Mouse (Mus musculus) erythroid progenitor cell, adult 5-6 weeks (primary cell): Measurements from ENCODE around the gene Pld4. TPM values are rescaled to one million over a fixed set of nuclear protein-coding genes. Genes with fewer than 3 reads are reported as not detected.

Source experiments
- ATAC-seq: replicated peaks from 2 replicates; pipeline ENCODE4 v1.8.0; 2016; ENCODE audit warnings: moderate number of reproducible peaks, mild to moderate bottlenecking, moderate TSS enrichment, inconsistent platforms; ENCODE audit not compliant: poor library complexity, low FRiP score, severe bottlenecking
- total RNA-seq, 2 experiments: library from RNA; stranded (forward) in 1 of 2; stranded (reverse) in 1 of 2; fragments of 150-400 nt in 1 of 2; fragments of 186-747, 209-891 nt in 1 of 2; gene quantifications; 2 replicates each; pipeline versions ENCODE4 v1.2.3 to v1.2.4; 2015 to 2017; ENCODE audit warnings: low replicate concordance in 2 of 2

Gene Pld4
- total RNA-seq, 2 experiments from 2014 or later = 14.0 to 20.1 TPM

- no peak for ATAC-seq
These were observed 23.4 kb upstream of the Pld4 start for GRCm38 (mm10) chr12:112737081-112737480.

- ATAC-seq = no peak
These were observed 22.7 kb upstream of the Pld4 start for GRCm38 (mm10) chr12:112737761-112738160.

DNA sequence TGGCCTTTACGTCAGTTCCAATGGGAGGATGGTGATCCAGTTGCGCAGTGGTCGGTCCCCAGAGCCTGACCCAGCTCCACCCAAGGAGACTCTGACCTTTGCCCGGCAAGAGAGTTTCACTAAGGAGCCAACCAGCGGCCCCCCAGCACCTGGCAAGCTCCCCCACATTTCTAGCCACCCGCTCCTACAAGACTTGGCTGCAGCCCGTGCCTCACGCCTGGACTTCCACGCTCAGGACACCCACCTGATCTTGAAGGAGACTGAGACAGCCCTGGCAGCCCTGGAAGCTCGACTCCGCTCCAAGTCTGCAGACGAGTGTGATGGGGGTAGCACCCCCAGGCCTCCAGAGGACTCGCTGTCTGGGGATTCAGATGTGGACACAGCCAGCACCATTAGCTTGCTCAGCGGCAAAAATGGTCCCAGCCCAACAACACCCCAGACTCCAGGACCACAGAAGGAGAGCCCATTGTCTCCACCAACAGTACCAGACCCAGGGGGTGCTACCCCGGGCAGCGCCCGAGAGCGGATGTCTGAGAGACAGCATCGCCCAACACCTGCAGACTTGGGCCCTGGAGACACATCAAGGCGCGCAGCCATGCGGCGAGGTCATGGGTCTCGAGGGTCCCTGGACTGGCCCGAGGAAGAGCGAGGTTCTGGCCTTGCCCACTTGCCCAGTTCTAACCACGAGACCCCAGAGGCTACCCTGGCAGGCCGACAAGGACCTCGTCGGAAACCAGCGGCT is 22.0 kb upstream of the Pld4 start:
- ATAC-seq = no peak

GRCm38 (mm10) chr12:112739023-112739568 is 21.4 kb upstream of the Pld4 start:
- no peak for ATAC-seq

DNA sequence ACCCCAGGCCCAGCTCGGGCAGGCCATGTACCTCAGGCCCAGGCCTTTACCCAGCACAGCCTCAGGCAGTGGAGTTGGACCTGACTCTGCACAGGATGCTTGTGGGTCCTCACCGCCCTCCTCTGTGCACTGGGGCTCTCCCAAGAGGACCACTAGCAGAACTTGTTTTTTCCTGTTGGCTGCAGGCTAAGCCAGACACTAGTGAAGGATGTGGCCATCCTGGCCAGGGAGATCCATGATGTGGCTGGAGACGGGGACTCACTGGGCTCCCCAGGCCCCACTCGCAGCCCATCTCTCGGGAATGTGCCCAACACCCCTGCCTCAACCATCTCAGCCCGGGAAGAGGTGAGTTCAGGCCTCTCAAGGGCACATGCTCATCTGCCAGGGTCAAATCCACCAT is 17.7 kb upstream of the Pld4 start:
- no peak for ATAC-seq

GRCm38 (mm10) chr12:112743168-112743975 is 17.1 kb upstream of the Pld4 start:
- 0 out of 2 replicates have a peak, but pooled peaks have one; percentile 53 for ATAC-seq

DNA sequence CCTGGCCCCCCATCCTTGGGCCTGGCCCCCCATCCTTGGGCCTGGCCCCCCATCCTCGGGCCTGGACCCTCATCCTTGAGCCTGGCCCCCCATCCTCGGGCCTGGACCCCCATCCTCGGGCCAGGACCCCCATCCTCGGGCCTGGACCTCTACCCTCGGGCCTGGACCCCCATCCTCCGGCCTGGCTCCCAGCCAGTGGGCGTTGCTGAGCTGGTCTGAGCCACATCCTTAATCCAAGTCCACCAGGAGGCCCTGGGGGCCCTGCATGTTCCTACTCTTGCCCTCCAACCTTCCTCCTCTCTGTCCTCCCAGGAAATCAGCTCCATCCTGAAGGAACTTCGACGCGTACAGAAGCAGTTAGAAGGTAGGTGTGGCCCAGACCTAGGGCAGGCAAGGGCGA is 16.2 kb upstream of the Pld4 start:
- ATAC-seq = no peak

- no peak for ATAC-seq
These were observed 15.4 kb upstream of the Pld4 start for GRCm38 (mm10) chr12:112744891-112745580.

- ATAC-seq = no peak
These were observed 14.7 kb upstream of the Pld4 start for GRCm38 (mm10) chr12:112745716-112746115.

DNA sequence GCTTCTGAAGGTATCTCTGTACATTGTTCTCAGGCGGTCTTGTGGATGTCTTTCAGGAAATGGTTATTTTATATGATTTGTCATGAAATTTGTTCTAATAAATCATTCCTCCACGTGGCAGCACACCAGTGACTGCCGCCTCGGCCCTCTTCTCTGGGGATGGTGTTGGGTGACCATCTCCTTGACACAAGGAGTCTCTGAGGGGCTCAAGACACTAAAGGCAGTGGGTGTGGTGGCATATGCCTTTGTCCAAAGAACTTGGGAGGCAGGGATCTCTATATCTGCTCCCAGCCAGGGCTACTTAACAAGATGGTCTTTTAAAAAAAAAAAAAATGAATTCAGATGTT is 14.0 kb upstream of the Pld4 start:
- no peak for ATAC-seq

DNA sequence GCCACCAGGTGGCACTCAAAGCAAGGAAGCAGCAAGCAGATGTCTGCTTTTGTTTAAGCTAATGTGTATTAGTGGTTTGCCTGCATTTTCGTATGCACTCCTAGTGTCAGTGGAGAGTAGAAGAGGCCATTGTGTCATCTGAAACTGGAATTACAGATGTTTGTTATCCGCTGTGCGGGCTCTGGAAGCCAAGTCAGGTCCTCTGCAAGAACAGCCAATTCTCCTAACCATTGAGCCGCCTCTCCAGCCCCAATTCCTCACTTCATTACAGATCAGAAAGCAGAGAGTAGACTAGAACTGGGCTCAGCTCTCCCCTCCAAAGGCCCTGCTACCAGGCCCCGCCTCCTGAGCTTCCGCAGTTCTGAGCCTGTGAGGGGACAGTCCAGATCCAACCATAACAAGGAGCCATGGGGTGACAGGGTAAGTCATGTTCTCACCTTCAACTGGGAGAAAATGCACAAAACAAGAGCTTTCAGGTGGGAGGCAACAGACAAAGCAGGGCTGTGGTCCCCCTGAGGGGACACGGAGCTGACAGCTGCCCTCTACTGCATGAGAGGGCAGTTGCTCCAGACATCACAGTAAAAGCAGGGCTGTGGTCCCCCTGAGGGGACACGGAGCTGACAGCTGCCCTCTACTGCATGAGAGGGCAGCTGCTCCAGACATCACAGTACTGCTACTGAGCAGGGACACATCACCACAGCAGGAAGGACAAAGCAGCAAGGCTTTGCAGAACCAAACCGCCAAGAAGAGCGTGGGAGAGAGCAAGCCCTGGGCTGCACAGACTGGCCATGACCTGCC is 13.4 kb upstream of the Pld4 start:
- ATAC-seq = no peak

GRCm38 (mm10) chr12:112747606-112747970 is 12.9 kb upstream of the Pld4 start:
- no peak for ATAC-seq

DNA sequence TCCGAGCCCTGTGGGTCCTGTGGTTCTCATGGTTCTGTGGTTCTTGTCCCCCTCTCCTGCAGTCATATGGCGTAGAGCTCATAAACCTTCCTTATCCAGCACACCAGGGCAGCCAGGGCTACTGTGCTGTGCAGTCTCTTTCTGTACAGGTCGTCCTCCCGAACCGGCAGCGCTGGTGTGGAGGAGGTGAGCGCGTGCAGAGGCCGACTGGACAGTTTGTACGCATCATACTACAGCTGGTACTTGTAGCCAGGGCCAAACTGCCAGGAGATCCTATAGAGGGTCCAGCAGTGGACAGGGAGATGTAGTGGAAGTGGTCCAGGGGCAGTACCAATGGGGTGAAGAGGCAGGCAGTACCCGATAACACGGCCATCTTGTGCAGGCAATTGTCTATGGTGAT is 9.5 kb upstream of the Pld4 start:
- ATAC-seq = no peak

DNA sequence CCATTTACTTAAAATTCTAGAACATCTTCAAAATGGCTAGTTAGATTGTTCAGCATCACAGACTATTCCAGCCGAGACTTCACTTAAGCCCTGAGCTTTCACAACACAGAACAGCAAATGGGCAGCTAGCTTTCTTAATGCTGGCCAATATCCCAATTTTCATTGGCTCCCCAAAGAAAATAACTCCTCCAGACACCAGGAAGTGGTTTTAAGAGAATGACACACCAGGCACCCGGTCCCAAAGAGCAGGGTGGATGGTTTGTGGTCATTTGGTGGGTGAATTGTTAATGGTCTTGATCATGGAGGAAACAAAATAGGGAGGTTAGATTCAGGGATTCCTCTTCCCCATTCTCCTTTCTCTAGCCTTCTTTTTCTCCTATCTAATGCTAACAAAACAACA is 8.1 kb upstream of the Pld4 start:
- no peak for ATAC-seq

DNA sequence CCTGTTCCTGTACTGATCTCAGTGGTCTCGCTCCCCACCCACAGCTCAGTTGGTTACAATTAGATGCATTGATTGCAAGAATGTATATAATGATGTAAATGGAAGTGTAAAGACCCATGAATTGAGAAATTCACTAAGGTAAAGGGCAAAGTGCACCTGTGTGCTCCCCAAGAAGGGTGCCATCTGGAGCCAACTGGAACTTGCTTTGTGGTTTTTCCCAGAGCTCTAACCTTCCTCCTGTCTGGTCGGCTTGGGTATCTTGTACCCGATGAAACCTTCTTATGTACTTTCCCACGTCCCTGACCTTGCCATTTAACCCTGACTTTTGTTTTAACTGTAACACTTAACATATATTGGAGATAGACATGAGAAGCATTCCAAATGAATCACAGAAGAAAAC is 4.6 kb upstream of the Pld4 start:
- no peak for ATAC-seq

- ATAC-seq = no peak
These were observed 2.6 kb upstream of the Pld4 start for GRCm38 (mm10) chr12:112757896-112758295.

- ATAC-seq = no peak
These were observed 984 bp upstream of the Pld4 start for GRCm38 (mm10) chr12:112759471-112759870.

DNA sequence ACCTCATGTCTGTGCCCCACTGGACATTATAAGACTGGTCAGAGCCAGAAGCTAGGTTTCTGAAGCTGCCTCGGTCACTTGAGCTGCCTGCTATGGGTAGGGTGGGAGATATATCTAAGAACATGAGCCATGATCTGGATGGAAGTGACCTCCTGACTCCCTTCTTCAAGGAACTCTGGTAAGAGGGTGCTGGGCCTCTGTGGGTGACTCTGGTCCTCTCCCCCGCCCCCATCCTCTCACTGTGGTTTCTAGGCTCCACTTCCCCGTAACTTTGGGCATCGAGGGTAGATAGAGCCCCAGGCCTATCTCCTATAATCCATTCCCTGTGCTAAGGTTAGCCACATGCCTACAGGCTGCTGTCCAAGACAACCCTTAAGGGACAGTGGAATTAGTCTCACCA is 956 bp downstream of the Pld4 start:
- no peak for ATAC-seq

DNA sequence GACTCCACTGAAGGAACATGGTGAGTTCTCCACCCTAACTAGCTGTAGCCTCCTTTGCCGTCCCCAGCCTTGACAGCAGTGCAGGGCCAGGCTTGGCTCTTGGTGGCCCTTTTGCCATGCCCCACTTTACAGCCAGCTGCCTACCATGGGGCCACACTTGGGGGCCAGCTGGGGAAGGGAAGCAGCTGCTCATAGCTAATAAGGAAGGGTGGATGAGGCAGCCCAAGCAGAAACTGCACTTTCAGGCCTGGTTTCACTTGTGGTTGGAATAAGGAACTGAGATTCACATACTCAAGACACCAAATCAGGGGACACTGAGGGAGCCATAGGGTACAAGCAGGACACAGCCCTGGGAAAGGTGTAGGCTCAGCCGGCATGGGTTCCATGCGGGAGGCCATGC is 1.6 kb downstream of the Pld4 start:
- no peak for ATAC-seq

DNA sequence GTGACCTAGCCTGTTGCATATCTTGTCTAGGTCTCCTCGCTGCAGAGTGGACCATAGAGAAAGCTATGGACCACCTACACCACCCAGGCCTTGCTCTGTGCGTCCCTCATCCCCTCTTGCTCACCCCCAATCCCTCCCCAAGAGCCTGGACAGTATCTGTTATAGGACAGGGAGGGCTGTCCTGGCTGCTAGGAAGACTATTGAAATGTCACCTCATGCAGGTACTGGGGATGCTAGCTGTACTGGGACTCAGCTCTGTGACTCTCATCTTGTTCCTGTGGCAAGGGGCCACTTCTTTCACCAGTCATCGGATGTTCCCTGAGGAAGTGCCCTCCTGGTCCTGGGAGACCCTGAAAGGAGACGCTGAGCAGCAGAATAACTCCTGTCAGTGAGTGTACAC is 2.7 kb downstream of the Pld4 start:
- no peak for ATAC-seq
